Mouse (Mus musculus): Measurements from ENCODE around the gene Rc3h1. TPM values are rescaled to one million over a fixed set of nuclear protein-coding genes. Genes with fewer than 3 reads are reported as not detected.

Rc3h1 gene
- total and polyA plus RNA-seq, 3 experiments = 6.2 to 15.2 TPM; not detected in 1

DNA sequence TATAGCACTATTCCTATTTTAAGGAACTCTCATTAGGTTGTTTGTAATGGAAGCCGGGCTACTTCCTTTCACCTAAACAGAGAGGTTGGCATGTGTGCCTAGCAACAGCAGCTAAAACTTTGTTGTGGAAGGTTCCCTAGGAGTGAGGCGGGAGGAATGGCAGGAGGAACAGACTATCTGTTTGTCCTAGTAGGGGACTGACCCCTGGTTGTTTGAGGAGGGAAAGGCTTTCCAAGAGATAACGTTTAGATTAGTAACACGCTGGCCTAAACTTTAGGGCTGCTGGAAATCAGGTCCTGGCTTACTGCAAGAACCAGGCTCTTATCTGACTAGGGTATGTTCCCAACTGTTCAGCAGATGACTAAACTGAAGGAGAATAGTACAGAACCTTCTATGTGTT, 2.2 kb upstream of the Rc3h1 start:
- Histone ChIP-seq H3K27ac (ENCODE audit: control insufficient read depth, low read depth, low read length) (no peak overlapping the region), H3K4me1 (ENCODE audit: control insufficient read depth in 1 of 2, insufficient read depth in 2 of 2, low read length in 2 of 2) (peaks cover 0 to 11% of the 10 kb centered on the region in 2 experiments), H3K27me3 (ENCODE audit: control insufficient read depth in 1 of 2, insufficient read depth in 2 of 2, low read length in 2 of 2) (no peaks in the 10 kb centered on the region; a peak in 1 of 4 replicates), H3K9ac (ENCODE audit: control insufficient read depth, low read depth, low read length, poor library complexity, severe bottlenecking) (no peak overlapping the region), H3K79me2 (ENCODE audit: control insufficient read depth, insufficient read depth, low read length, poor library complexity) (peaks cover 20% of the 10 kb centered on the region), H3K9me3 (replicated peaks; ENCODE audit: insufficient read depth, low read length) (no peaks in the 10 kb centered on the region), H3K4me3 (ENCODE audit: control insufficient read depth in 1 of 2, insufficient read depth in 1 of 2, low read depth in 2 of 2, low read length in 2 of 2) (no peak overlapping the region), H3K36me3 (ENCODE audit: control insufficient read depth in 1 of 2, insufficient read depth in 2 of 2, low read length in 2 of 2) (peaks cover 0 to 14% of the 10 kb centered on the region in 2 experiments; a peak in 2 of 4 replicates)
- TF ChIP-seq E2F4 (IDR thresholded peaks at IDR 0.05; ENCODE audit: borderline replicate concordance, low read depth, low read length) (no peak), EP300 (IDR thresholded peaks at IDR 0.05; ENCODE audit: low read depth in 1 of 2, low read length in 2 of 2) (peak in 1 of 2 experiments; percentile 23; a peak in 1 of 4 replicates), GATA1 (IDR thresholded peaks at IDR 0.05; ENCODE audit: low read depth, low read length) (peak; percentile 25; the same call in 1 of the 2 replicates)
- DNase-seq (ENCODE audit: low read depth, low spot score) = no peak

DNA sequence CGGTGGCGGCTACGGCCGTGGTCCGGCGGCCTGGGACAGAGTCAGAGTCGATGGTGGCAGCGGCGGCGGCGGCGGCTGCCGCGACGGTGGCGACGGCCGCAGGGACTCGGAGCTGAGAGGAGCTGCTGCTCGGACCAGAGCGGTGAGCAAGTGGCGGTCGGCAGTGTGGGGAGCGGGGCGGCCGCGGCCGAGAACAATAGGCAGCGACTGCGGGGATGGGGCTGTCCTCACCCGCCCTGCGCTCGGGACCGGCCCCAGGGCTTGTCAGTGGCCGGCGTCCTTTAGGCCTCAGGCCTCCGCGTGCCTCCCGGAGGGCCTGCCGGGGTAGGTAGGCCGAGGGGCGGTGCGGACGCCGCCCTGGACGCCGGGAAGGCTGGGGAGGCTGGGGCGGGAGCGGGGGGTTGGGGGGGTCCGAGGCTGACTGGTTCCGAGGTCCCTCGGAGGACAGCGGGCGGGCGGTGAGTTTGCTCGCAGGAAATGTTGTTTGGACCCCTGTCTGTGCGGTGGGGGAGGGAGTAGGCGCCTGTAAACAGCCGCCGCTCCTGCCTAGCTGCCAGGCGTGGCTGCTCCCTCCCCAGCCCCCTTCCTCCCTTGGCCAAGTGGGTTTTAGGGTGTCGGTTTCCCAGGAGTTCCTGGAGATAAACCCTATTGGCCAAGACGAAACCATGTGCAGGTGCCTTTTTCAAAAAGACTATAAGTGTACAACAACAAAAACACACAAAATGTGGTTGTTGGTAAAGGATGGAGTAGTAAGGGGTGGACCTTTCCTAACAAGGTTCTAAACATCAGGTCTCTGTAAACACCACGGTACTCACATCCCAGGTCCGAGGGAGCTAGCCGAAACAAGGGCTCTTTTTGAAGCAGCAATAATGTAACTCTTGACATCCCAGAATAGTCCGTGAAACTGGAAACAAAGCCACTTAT, 602 bp downstream of the Rc3h1 start:
- Histone ChIP-seq H3K4me3 (ENCODE audit: control insufficient read depth in 1 of 2, insufficient read depth in 1 of 2, low read depth in 2 of 2, low read length in 2 of 2) (peak overlapping the region; percentile 86 to 99), H3K4me1 (ENCODE audit: control insufficient read depth in 1 of 2, insufficient read depth in 2 of 2, low read length in 2 of 2) (peaks cover 0 to 27% of the 10 kb centered on the region in 2 experiments), H3K27ac (ENCODE audit: control insufficient read depth, low read depth, low read length) (peak overlapping the region; percentile 58), H3K36me3 (ENCODE audit: control insufficient read depth in 1 of 2, insufficient read depth in 2 of 2, low read length in 2 of 2) (peaks cover 0 to 31% of the 10 kb centered on the region in 2 experiments; a peak in 3 of 4 replicates), H3K9ac (ENCODE audit: control insufficient read depth, low read depth, low read length, poor library complexity, severe bottlenecking) (peak overlapping the region; percentile 91), H3K79me2 (ENCODE audit: control insufficient read depth, insufficient read depth, low read length, poor library complexity) (peaks cover 37% of the 10 kb centered on the region), H3K9me3 (replicated peaks; ENCODE audit: insufficient read depth, low read length) (no peaks in the 10 kb centered on the region), H3K27me3 (ENCODE audit: control insufficient read depth in 1 of 2, insufficient read depth in 2 of 2, low read length in 2 of 2) (no peaks in the 10 kb centered on the region)
- DNase-seq (ENCODE audit: low read depth, low spot score) = peak; percentile 72
- TF ChIP-seq MAZ (IDR thresholded peaks at IDR 0.05; ENCODE audit: low read depth, low read length) (peak; percentile 53; the same call in 1 of the 2 replicates), MYC (IDR thresholded peaks at IDR 0.05; ENCODE audit: low read depth, low read length) (0 out of 2 replicates have a peak, but pooled peaks have one; percentile 29), E2F4 (IDR thresholded peaks at IDR 0.05; ENCODE audit: borderline replicate concordance, low read depth, low read length) (no peak), HCFC1 (IDR thresholded peaks at IDR 0.05; ENCODE audit: low read depth, low read length) (0 out of 2 replicates have a peak, but pooled peaks have one; percentile 12), MXI1 (IDR thresholded peaks at IDR 0.05; ENCODE audit: low read depth, low read length) (peak; percentile 61; the same call in 1 of the 2 replicates), GATA1 (IDR thresholded peaks at IDR 0.05; ENCODE audit: low read depth, low read length) (no peak), USF1 (IDR thresholded peaks at IDR 0.05; ENCODE audit: low read depth, low read length) (peak; percentile 52; the same call in 1 of the 2 replicates), SIN3A (IDR thresholded peaks at IDR 0.05; ENCODE audit: low read length) (peak; percentile 65), MAFK (IDR thresholded peaks at IDR 0.05; ENCODE audit: borderline replicate concordance, low read depth, low read length) (no peak)

DNA sequence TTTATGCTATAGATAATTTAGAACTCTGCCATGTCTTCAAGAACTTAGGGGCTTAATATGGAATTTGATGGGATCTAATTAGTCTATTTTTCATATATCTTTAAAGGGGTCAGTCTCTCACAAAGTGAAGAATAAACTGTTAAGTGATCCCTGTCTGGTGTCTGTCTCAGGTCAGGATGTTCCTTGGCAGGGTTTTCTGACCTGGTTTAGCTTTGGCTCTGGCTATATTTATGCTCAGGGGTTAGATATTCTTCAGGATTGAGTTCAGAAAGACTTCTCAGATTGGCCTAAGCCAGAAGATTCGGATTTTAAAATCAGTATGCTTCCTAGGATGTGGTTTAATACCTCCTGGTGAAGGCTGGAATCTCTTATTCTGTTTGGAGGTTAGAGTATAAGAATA, 4.0 kb downstream of the Rc3h1 start:
- no peak overlapping the region for H3K9ac ChIP-seq (ENCODE audit: control insufficient read depth, low read depth, low read length, poor library complexity, severe bottlenecking)
- no peak overlapping the region for H3K4me3 ChIP-seq (ENCODE audit: control insufficient read depth in 1 of 2, insufficient read depth in 1 of 2, low read depth in 2 of 2, low read length in 2 of 2)
- no peak for DNase-seq (ENCODE audit: low read depth, low spot score)
- H3K9me3 ChIP-seq (replicated peaks; ENCODE audit: insufficient read depth, low read length) = no peaks in the 10 kb centered on the region
- no peak overlapping the region for H3K27ac ChIP-seq (ENCODE audit: control insufficient read depth, low read depth, low read length)
- peaks cover 0 to 24% of the 10 kb centered on the region in 2 experiments for H3K4me1 ChIP-seq (ENCODE audit: control insufficient read depth in 1 of 2, insufficient read depth in 2 of 2, low read length in 2 of 2)
- no peaks in the 10 kb centered on the region for H3K27me3 ChIP-seq (ENCODE audit: control insufficient read depth in 1 of 2, insufficient read depth in 2 of 2, low read length in 2 of 2)
- H3K36me3 ChIP-seq (ENCODE audit: control insufficient read depth in 1 of 2, insufficient read depth in 2 of 2, low read length in 2 of 2) = peaks cover 2 to 33% of the 10 kb centered on the region in 2 experiments
- peaks cover 57% of the 10 kb centered on the region for H3K79me2 ChIP-seq (ENCODE audit: control insufficient read depth, insufficient read depth, low read length, poor library complexity)
- TF ChIP-seq E2F4 (IDR thresholded peaks at IDR 0.05; ENCODE audit: borderline replicate concordance, low read depth, low read length) = no peak
- no peak for TF ChIP-seq TCF12 (IDR thresholded peaks at IDR 0.05; ENCODE audit: low read depth, low read length)
- no peak for TF ChIP-seq SIN3A (IDR thresholded peaks at IDR 0.05; ENCODE audit: low read length)
- no peak for TF ChIP-seq ZNF384 (IDR thresholded peaks at IDR 0.05; ENCODE audit: low read depth, low read length)
- TF ChIP-seq MEF2A (IDR thresholded peaks at IDR 0.05; ENCODE audit: extremely low read depth, insufficient replicate concordance, low read depth, low read length, poor library complexity, severe bottlenecking) = no peak
- no peak for TF ChIP-seq KAT2A (conservative IDR thresholded peaks at IDR 0.05; ENCODE audit: low read depth, low read length)
- no peak for TF ChIP-seq TBP (IDR thresholded peaks at IDR 0.05; ENCODE audit: low read depth, low read length)
- TF ChIP-seq GABPA (IDR thresholded peaks at IDR 0.05; ENCODE audit: low read depth, low read length) = no peak
- no peak for TF ChIP-seq NELFE (IDR thresholded peaks at IDR 0.05; ENCODE audit: low read depth, low read length)
- TF ChIP-seq RCOR1 (IDR thresholded peaks at IDR 0.05; ENCODE audit: low read depth, low read length) = no peak
- no peak for TF ChIP-seq HCFC1 (IDR thresholded peaks at IDR 0.05; ENCODE audit: low read depth, low read length)
- TF ChIP-seq ZMIZ1 (IDR thresholded peaks at IDR 0.05; ENCODE audit: low read depth, low read length) = no peak
- no peak for TF ChIP-seq JUND (IDR thresholded peaks at IDR 0.05; ENCODE audit: low read depth, low read length)
- TF ChIP-seq NRF1 (IDR thresholded peaks at IDR 0.05; ENCODE audit: insufficient read depth, low read depth, low read length, poor library complexity, severe bottlenecking) = no peak
- TF ChIP-seq CHD2 (IDR thresholded peaks at IDR 0.05; ENCODE audit: low read length) = no peak
